Mouse (Mus musculus) small intestine, adult 2 months (tissue): Measurements from ENCODE around the gene Usp29. TPM values are rescaled to one million over a fixed set of nuclear protein-coding genes. Genes with fewer than 3 reads are reported as not detected.

Experiments
- H3K27ac ChIP-seq: fragments of 200-500 bp; 2 replicates; pipeline ENCODE4 v1.5.1; 2012; ENCODE audit warnings: low read depth, low read length, control low read depth, inconsistent platforms; ENCODE audit not compliant: insufficient read depth
- H3K27me3 ChIP-seq: fragments of 200-500 bp; 2 replicates; pipeline ENCODE4 v1.6.1; 2012; ENCODE audit warnings: mild to moderate bottlenecking, moderate library complexity, low read length, inconsistent platforms; ENCODE audit not compliant: control insufficient read depth, insufficient read depth
- H3K36me3 ChIP-seq: fragments of 200-500 bp; 2 replicates; pipeline ENCODE4 v1.6.1; 2012; ENCODE audit warnings: mild to moderate bottlenecking, low read length, control low read depth, inconsistent platforms; ENCODE audit not compliant: control insufficient read depth, insufficient read depth
- H3K4me1 ChIP-seq: fragments of 200-500 bp; 2 replicates; pipeline ENCODE4 v1.6.1; 2012; ENCODE audit warnings: low read length, inconsistent platforms, mixed read lengths; ENCODE audit not compliant: control insufficient read depth, insufficient read depth, insufficient read length
- H3K4me3 ChIP-seq: fragments of 200-500 bp; 2 replicates; pipeline ENCODE4 v1.5.1; 2012; ENCODE audit warnings: low read depth, mild to moderate bottlenecking, control low read depth, inconsistent platforms, low read length, moderate library complexity
- CTCF ChIP-seq: fragments of 200-500 bp; IDR thresholded peaks from 2 replicates; pipeline ENCODE4 v1.5.1; 2012; ENCODE audit warnings: low read depth, mild to moderate bottlenecking, control low read depth, inconsistent platforms, low read length, moderate library complexity, mixed read lengths; ENCODE audit not compliant: insufficient replicate concordance, insufficient read length; ENCODE audit errors: extremely low read depth
- POLR2A ChIP-seq: fragments of 200-500 bp; IDR thresholded peaks from 2 replicates; pipeline ENCODE4 v1.6.1; 2012; ENCODE audit warnings: low read depth, mild to moderate bottlenecking, control low read depth, inconsistent platforms, low read length, moderate library complexity
- WGBS: fragments of 180-500 bp; shearing (Covaris S2); methylation state at CpG from one replicate; pipeline ENCODE4 v1.1.7; 2018; 5-methylcytosine and 5-hydroxymethylcytosine counted together
- polyA plus RNA-seq: library from polyadenylated mRNA; depleted of rRNA; stranded (reverse); fragments of >200 nt; gene quantifications from 2 replicates; pipeline ENCODE4 v1.2.3, GENCODE M21; 2012

The Usp29 gene
- polyA plus RNA-seq, 1 experiment: 0.09 TPM

GRCm38 (mm10) chr7:6799105-6799805 lies 68.9 kb downstream of the Usp29 start:
- H3K27ac ChIP-seq: no peak overlapping the region

DNA sequence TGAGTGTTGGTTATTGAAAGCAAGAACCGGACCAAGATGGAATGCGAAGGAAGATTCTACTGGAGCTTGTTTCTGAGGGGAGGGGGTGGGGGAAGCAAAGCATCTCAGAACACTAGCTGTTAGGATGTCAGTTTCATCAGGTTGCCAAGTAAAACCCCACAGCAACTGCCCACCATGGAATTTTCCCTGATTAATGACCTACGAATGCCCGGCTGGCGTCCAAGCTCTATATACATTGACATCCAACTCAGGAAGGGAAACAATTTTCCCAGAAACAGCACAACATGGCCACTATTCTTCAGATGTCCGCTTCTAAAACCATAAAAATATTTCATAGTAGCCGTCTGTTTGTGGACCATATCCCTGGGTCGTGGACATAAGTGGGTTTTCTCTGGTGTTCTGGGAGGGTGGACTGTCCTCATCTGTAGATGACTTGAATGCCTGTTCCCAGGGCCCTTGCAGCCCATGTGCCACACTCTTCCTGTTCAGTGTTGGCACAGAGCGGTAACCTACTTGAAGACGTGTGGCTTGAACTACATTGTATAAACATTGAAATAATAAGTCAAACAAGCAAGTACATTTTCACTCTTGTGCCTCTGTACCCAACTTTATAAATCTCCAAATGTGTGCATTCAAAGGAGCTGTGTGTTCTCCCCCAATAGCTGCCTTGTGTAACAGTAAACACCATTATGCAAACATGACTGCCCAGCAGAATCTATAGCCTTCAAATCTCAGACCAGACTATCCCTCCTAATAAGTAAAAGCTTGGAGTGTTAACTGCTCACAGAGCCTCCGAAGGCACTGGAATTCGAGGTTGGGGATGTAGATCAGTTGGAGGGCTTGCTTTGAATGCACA lies 70.4 kb downstream of the Usp29 start:
- H3K27me3 ChIP-seq: no peaks in the 10 kb centered on the region
- WGBS: 63% methylated on average over 12 of the region's 12 CpGs
- no peak overlapping the region for H3K27ac ChIP-seq
- no peaks in the 10 kb centered on the region for H3K36me3 ChIP-seq
- no peak for TF ChIP-seq POLR2A
- no peak for TF ChIP-seq CTCF
- no peaks in the 10 kb centered on the region for H3K4me1 ChIP-seq
- no peak overlapping the region for H3K4me3 ChIP-seq

More at GRCm38 (mm10) chr7:6799105-6799805, 68.9 kb downstream of the Usp29 start:
- WGBS: 57% methylated on average over 9 of the region's 9 CpGs
- no peaks in the 10 kb centered on the region for H3K36me3 ChIP-seq
- TF ChIP-seq CTCF (no peak), POLR2A (no peak)
- H3K4me3 ChIP-seq: no peak overlapping the region
- no peaks in the 10 kb centered on the region for H3K27me3 ChIP-seq
- no peaks in the 10 kb centered on the region for H3K4me1 ChIP-seq

DNA sequence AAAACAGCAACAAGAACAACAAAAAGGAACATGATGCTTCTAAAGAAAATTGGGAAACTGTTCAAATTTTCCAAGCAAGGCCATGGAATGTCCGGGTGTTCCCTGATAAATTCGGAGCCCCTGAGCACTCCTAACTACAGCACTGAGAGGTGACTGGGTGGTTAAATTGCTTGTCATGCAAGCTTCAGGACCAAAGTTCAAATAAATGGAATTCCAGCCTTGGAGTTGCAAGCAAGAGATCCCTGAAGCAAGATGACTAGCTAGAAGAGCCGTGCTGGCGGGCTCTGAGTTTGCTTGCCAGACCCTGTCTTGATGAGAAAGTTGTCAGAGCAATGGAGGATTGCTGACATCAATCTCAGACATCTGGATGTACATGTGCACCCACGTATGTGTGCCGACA lies 71.3 kb downstream of the Usp29 start:
- TF ChIP-seq CTCF (no peak), POLR2A (no peak)
- no peaks in the 10 kb centered on the region for H3K4me1 ChIP-seq
- H3K4me3 ChIP-seq: no peak overlapping the region
- 32% methylated on average over 6 of the region's 6 CpGs for WGBS
- no peaks in the 10 kb centered on the region for H3K27me3 ChIP-seq
- no peaks in the 10 kb centered on the region for H3K36me3 ChIP-seq
- H3K27ac ChIP-seq: no peak overlapping the region

- H3K27ac ChIP-seq: no peak overlapping the region
- no peaks in the 10 kb centered on the region for H3K27me3 ChIP-seq
- no peaks in the 10 kb centered on the region for H3K36me3 ChIP-seq
- H3K4me3 ChIP-seq: no peak overlapping the region
- WGBS: 43% methylated on average over 3 of the region's 3 CpGs
- no peak for TF ChIP-seq POLR2A
- no peak for TF ChIP-seq CTCF
- no peaks in the 10 kb centered on the region for H3K4me1 ChIP-seq
Measured at GRCm38 (mm10) chr7:6810556-6810955, 80.2 kb downstream of the Usp29 start.

DNA sequence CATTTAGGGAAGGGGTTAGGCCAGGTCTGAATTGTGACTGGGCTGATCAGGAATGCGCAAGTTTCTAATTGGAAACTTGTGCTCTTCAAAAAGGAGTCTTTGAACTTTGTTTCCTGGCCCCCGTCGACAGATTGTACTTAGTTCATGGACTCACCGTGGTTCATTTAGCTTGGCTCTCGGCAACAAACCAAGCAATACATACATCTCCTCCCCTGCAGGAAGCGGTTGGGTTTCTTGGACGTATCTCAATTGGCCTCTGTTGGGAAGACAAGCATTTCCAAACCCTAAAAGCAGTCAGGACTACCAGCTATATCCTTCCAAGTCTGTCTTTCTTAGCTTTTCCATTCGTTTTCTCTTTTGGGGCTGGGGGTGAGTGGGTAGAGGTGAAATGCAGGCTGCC lies 84.6 kb downstream of the Usp29 start:
- no peak overlapping the region for H3K27ac ChIP-seq
- H3K27me3 ChIP-seq: no peaks in the 10 kb centered on the region
- WGBS: 72% methylated on average over 8 of the region's 8 CpGs
- no peaks in the 10 kb centered on the region for H3K4me1 ChIP-seq
- TF ChIP-seq CTCF (no peak), POLR2A (no peak)
- H3K4me3 ChIP-seq: no peak overlapping the region
- no peaks in the 10 kb centered on the region for H3K36me3 ChIP-seq

DNA sequence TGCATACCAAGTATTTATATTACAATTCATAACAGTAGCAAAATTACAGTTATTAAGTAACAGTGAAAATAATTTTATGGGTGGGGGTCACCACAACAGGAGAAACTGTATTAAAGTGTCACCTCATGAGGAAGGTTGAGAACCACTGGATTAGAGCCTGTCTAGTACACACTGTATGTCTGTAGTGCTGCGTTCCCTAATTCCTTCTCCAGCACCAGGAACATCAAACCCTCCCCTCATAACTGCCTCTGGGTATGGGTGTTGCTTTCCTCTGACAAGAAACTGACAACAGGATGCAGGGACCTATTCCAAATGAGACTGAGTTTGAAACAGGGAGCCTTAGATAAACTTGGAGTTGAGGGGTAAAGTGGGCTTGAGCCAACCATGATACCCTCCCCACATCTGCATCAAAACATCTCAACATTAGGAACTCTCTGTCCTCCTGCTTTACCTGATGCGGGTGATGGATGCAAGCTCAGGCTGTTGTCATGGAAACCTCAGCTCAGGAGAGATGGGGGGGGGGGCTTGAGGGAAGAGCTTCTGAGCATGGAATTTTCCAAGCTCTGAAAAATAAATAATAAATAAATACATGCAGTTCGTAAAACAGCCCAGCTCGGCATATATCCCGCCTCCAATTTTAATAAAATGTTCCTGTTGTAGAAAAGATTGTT lies 86.5 kb downstream of the Usp29 start:
- TF ChIP-seq POLR2A (no peak), CTCF (no peak)
- 91% methylated on average over 5 of the region's 5 CpGs for WGBS
- Histone ChIP-seq H3K4me3 (no peak overlapping the region), H3K27me3 (no peaks in the 10 kb centered on the region), H3K36me3 (no peaks in the 10 kb centered on the region), H3K4me1 (no peaks in the 10 kb centered on the region), H3K27ac (no peak overlapping the region)

- 77% methylated on average over 6 of the region's 6 CpGs for WGBS
- no peak for TF ChIP-seq CTCF
- TF ChIP-seq POLR2A: no peak
- no peaks in the 10 kb centered on the region for H3K36me3 ChIP-seq
- no peak overlapping the region for H3K4me3 ChIP-seq
- no peaks in the 10 kb centered on the region for H3K4me1 ChIP-seq
- no peaks in the 10 kb centered on the region for H3K27me3 ChIP-seq
- H3K27ac ChIP-seq: no peak overlapping the region
Measured at GRCm38 (mm10) chr7:6820296-6820695, 89.9 kb downstream of the Usp29 start.
